Mouse (Mus musculus) liver, embryonic 16.5 days (tissue): ENCODE results near the gene Cd209f. TPM values are rescaled to one million over a fixed set of nuclear protein-coding genes. Genes with fewer than 3 reads are reported as not detected.
"Not testable (repeated sequence)": the region's sequence is repeated elsewhere in the genome, so short reads cannot be mapped to it uniquely, and the experiment has no call there.

Experiments
- ATAC-seq: fragments of 200-750 bp; cut with Nextera tagmentation; 2 replicates; pipeline ENCODE4 v1.8.0; 2017; ENCODE audit warnings: low read depth, mild to moderate bottlenecking, moderate number of reproducible peaks, moderate library complexity
- H3K27ac ChIP-seq: fragments of 300-500 bp; sonication (generic); 2 replicates; pipeline ENCODE4 v1.5.1; 2014; ENCODE audit warnings: mild to moderate bottlenecking, low read length
- H3K27me3 ChIP-seq: fragments of 300-500 bp; sonication (generic); 2 replicates; pipeline ENCODE4 v1.6.1; 2014; ENCODE audit warnings: low read depth, low read length, mixed read lengths; ENCODE audit not compliant: control insufficient read depth, insufficient read depth
- H3K36me3 ChIP-seq: fragments of 300-500 bp; sonication (generic); 2 replicates; pipeline ENCODE4 v1.6.1; 2014; ENCODE audit warnings: mild to moderate bottlenecking; ENCODE audit not compliant: control insufficient read depth, insufficient read depth
- H3K4me1 ChIP-seq: fragments of 300-500 bp; sonication (generic); 2 replicates; pipeline ENCODE4 v1.6.1; 2014; ENCODE audit warnings: low read depth, low read length, mixed read lengths; ENCODE audit not compliant: control insufficient read depth
- H3K4me2 ChIP-seq: fragments of 300-500 bp; sonication (generic); 2 replicates; pipeline ENCODE4 v1.6.1; 2014; ENCODE audit warnings: low read depth, low read length, mixed read lengths
- H3K4me3 ChIP-seq: fragments of 300-500 bp; sonication (generic); 2 replicates; pipeline ENCODE4 v1.5.1; 2014; ENCODE audit warnings: low read depth, mild to moderate bottlenecking, low read length
- H3K9ac ChIP-seq: fragments of 300-500 bp; sonication (generic); 2 replicates; pipeline ENCODE4 v1.6.1; 2014; ENCODE audit warnings: low read depth, low read length
- H3K9me3 ChIP-seq: fragments of 300-500 bp; sonication (generic); replicated peaks from 2 replicates; pipeline ENCODE4 v1.6.1; 2016; ENCODE audit warnings: low read length; ENCODE audit not compliant: control insufficient read depth
- WGBS: fragments of 180-500 bp; shearing (Covaris S2); extraction: QIAGEN DNeasy Blood & Tissue Kit; methylation state at CpG from one replicate; pipeline ENCODE4 v1.1.7; 2014; ENCODE audit not compliant: insufficient replicate concordance; 5-methylcytosine and 5-hydroxymethylcytosine counted together
- polyA plus RNA-seq: library from polyadenylated mRNA; unstranded; fragments of >200 nt; fragmentation: Nextera tagmentation; extraction: Ambion mirVana; gene quantifications from 2 replicates; pipeline ENCODE4 v1.2.1, GENCODE M21; 2015

Gene Cd209f
- polyA plus RNA-seq: 2.5 and 3.3 TPM in 2 replicates

- not testable (repeated sequence) for H3K4me1 ChIP-seq, H3K27ac ChIP-seq, H3K4me2 ChIP-seq, H3K9ac ChIP-seq, H3K27me3 ChIP-seq, H3K9me3 ChIP-seq, H3K4me3 ChIP-seq, H3K36me3 ChIP-seq, ATAC-seq
- 28% methylated on average over 1 of the region's 2 CpGs for WGBS
Observed at GRCm38 (mm10) chr8:4105735-4106134, at the start of gene Cd209f. TSS of gene Cd209f (minus strand) at chr8:4105835.

GRCm38 (mm10) chr8:4154878-4155277 lies 49.2 kb upstream of the Cd209f start:
- no peaks in the 10 kb centered on the region for H3K27me3 ChIP-seq
- H3K4me2 ChIP-seq: no peak overlapping the region
- no peak overlapping the region for H3K27ac ChIP-seq
- H3K9ac ChIP-seq: no peak overlapping the region
- no peaks in the 10 kb centered on the region for H3K36me3 ChIP-seq
- H3K4me1 ChIP-seq: no peaks in the 10 kb centered on the region
- no peak overlapping the region for H3K4me3 ChIP-seq
- no peaks in the 10 kb centered on the region for H3K9me3 ChIP-seq
- ATAC-seq: no peak

GRCm38 (mm10) chr8:4147272-4147671 lies 41.6 kb upstream of the Cd209f start:
- no peaks in the 10 kb centered on the region for H3K36me3 ChIP-seq
- no peaks in the 10 kb centered on the region for H3K9me3 ChIP-seq
- no peak for ATAC-seq
- WGBS: 30% methylated on average over 1 of the region's 1 CpGs
- no peak overlapping the region for H3K4me3 ChIP-seq
- no peak overlapping the region for H3K27ac ChIP-seq
- no peaks in the 10 kb centered on the region for H3K27me3 ChIP-seq
- H3K9ac ChIP-seq: no peak overlapping the region
- H3K4me1 ChIP-seq: no peaks in the 10 kb centered on the region
- no peak overlapping the region for H3K4me2 ChIP-seq

GRCm38 (mm10) chr8:4141721-4142120 lies 36.1 kb upstream of the Cd209f start:
- H3K27ac ChIP-seq: no peak overlapping the region
- H3K4me2 ChIP-seq: no peak overlapping the region
- no peaks in the 10 kb centered on the region for H3K9me3 ChIP-seq
- H3K4me1 ChIP-seq: no peaks in the 10 kb centered on the region
- no peaks in the 10 kb centered on the region for H3K27me3 ChIP-seq
- no peaks in the 10 kb centered on the region for H3K36me3 ChIP-seq
- no peak overlapping the region for H3K4me3 ChIP-seq
- ATAC-seq: no peak
- 51% methylated on average over 3 of the region's 3 CpGs for WGBS
- no peak overlapping the region for H3K9ac ChIP-seq

GRCm38 (mm10) chr8:4139660-4140646 lies 34.3 kb upstream of the Cd209f start:
- 8% methylated on average over 12 of the region's 12 CpGs for WGBS
- no peak overlapping the region for H3K4me3 ChIP-seq
- ATAC-seq: peak; percentile 41; the same call in 1 of the 2 replicates
- H3K27me3 ChIP-seq: no peaks in the 10 kb centered on the region
- no peak overlapping the region for H3K4me2 ChIP-seq
- H3K27ac ChIP-seq: no peak overlapping the region
- H3K9ac ChIP-seq: no peak overlapping the region
- H3K9me3 ChIP-seq: no peaks in the 10 kb centered on the region
- H3K36me3 ChIP-seq: no peaks in the 10 kb centered on the region
- no peaks in the 10 kb centered on the region for H3K4me1 ChIP-seq

- no peak for ATAC-seq
- Histone ChIP-seq H3K27me3 (no peaks in the 10 kb centered on the region), H3K4me3 (no peak within 1 kb of the TSS), H3K9me3 (no peaks in the 10 kb centered on the region), H3K4me2 (no peak within 1 kb of the TSS), H3K4me1 (no peaks in the 10 kb centered on the region), H3K36me3 (no peaks in the 10 kb centered on the region), H3K9ac (no peak within 1 kb of the TSS), H3K27ac (no peak within 1 kb of the TSS)
- 71% methylated on average over 10 of the region's 10 CpGs for WGBS
Observed at GRCm38 (mm10) chr8:4133798-4134197, 28.2 kb upstream of the Cd209f start, which contains the start of gene Cd209g. TSS of gene Cd209g (plus strand) at chr8:4134098.

GRCm38 (mm10) chr8:4088514-4088913 lies 17.1 kb downstream of the Cd209f start:
- not testable (repeated sequence) for H3K36me3 ChIP-seq, H3K9ac ChIP-seq, H3K4me3 ChIP-seq, ATAC-seq, H3K4me1 ChIP-seq, H3K9me3 ChIP-seq, H3K4me2 ChIP-seq, H3K27ac ChIP-seq, H3K27me3 ChIP-seq
- 35% methylated on average over 3 of the region's 3 CpGs for WGBS

- H3K9me3 ChIP-seq, H3K27ac ChIP-seq, H3K4me3 ChIP-seq, H3K36me3 ChIP-seq, H3K4me2 ChIP-seq, H3K9ac ChIP-seq, H3K4me1 ChIP-seq, H3K27me3 ChIP-seq: not testable (repeated sequence)
- WGBS: 36% methylated on average over 33 of the region's 33 CpGs
- peak; percentile 74 for ATAC-seq
Observed at GRCm38 (mm10) chr8:4087180-4087722, 18.4 kb downstream of the Cd209f start.
